Mouse (Mus musculus): Measurements from ENCODE around the gene C1rb. TPM values are rescaled to one million over a fixed set of nuclear protein-coding genes. Genes with fewer than 3 reads are reported as not detected.
"Not testable (repeated sequence)": the region's sequence is repeated elsewhere in the genome, so short reads cannot be mapped to it uniquely, and the experiment has no call there.

Gene C1rb
- total RNA-seq, 2 experiments from 2014 or later: 5.8 to 7.8 TPM

- DNase-seq: no peak
Observed at GRCm38 (mm10) chr6:124593121-124593520, 23.0 kb downstream of the C1rb start.

GRCm38 (mm10) chr6:124602031-124602430, 31.9 kb downstream of the C1rb start:
- peak; percentile 28 to 45 for DNase-seq

DNA sequence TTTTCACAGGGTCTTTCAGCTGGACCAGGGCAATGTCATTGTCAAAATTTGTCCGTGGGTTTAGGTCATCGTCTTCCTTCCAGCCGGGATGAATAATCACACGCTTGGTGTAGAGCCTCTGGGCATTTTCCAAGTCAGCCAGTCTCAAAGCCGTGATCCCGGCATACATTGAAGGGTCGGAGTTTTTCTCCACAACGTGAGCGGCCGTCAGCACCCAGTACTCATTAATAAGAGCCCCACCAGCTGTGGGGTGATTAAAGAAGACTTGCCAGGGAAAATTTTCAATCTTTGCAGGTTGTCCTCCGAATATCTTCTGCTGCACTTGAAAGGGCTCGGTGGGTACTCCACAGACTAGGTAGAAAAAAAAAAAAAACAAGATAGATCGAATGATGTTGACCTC, 55.5 kb downstream of the C1rb start:
- DNase-seq: no peak

DNA sequence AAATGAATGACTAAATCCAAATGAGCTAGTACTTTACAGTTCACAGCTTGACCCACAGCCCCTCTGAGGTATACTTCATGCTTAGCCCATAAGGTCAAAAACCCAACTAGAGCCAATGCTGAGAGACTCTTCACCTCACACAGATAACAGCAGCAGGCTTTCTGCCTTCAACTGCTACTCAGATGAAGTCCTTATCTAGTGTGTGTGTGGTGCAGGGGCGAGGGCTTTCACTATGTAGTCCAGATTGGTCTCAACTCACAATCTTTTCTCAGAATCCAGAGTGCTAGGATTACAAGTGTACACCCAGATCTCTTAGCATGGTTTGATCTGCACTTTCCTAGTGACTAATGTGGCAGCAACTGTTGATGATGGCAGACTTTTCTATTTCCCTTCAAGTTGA, 56.1 kb downstream of the C1rb start:
- not testable (repeated sequence) for DNase-seq

DNA sequence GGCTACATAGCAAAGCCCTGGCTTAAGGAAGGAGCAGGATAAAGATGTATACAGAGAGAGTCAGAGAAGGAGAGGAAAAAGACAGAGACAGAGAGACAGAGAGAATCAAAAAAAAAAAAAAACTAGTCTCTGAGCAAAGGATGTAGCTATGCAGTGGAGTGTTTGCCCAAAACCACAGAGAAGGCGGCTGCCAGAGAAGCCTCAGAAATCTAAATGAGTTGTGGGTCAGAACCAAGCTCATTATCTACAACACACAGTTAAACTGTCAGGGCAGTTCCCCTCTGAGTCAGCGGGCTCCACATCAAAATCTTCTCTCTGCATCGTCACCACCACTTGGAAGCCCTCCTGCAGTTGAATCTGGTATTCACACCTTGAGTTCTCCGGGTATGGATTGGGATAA, 60.7 kb downstream of the C1rb start:
- DNase-seq: no peak

Other genes with a start within 250 kb of the C1rb start
- gene Pex5, start 155.2 kb upstream of the C1rb start, total RNA-seq (2021): 10 to 100 TPM; 89.5 to 96.9 TPM
- 10 to 100 TPM; 54.9 to 78.2 TPM for gene Clstn3, start 105.5 kb upstream of the C1rb start, total RNA-seq (2021)
- 10 to 100 TPM; 11.8 to 15.5 TPM for gene C1rl, start 77.2 kb upstream of the C1rb start, total RNA-seq (2021)
- gene C1ra, start 57.9 kb upstream of the C1rb start, total RNA-seq (2021): 10 to 100 TPM; 38.7 to 52.4 TPM
- 10 to 100 TPM; 46.2 to 61.5 TPM for gene C1s1, start 27.9 kb upstream of the C1rb start, total RNA-seq (2021)
- 1 to 10 TPM; 2.4 to 2.6 TPM for gene C1s2, start 65.8 kb downstream of the C1rb start, total RNA-seq (2021)
- gene Lpcat3, start 92.7 kb downstream of the C1rb start, total RNA-seq (2021): 100 to 1,000 TPM in 1 of 2 experiments, 10 to 100 TPM in 1; 77.0 to 113 TPM
- gene Emg1, start 141.9 kb downstream of the C1rb start, total RNA-seq (2021): 10 to 100 TPM; 87.2 to 88.2 TPM
- gene Phb2, start 142.0 kb downstream of the C1rb start, total RNA-seq (2021): 100 to 1,000 TPM; 308 to 325 TPM
- 1 to 10 TPM; 5.5 to 9.6 TPM for gene Ptpn6, start 168.4 kb downstream of the C1rb start, total RNA-seq (2021)
- 100 to 1,000 TPM; 331 to 397 TPM for gene Grcc10, start 171.1 kb downstream of the C1rb start, total RNA-seq (2021)
- gene Gm45234, start 185.7 kb downstream of the C1rb start, total RNA-seq (2021): under 1 TPM in 1 of 2 experiments, not detected in 1; 0.56 TPM
- 10 to 100 TPM; 77.4 to 78.1 TPM for gene Atn1, start 186.2 kb downstream of the C1rb start, total RNA-seq (2021)
- gene Eno2, start 199.4 kb downstream of the C1rb start, total RNA-seq (2021): 10 to 100 TPM; 12.4 to 32.6 TPM
- under 1 TPM in 1 of 2 experiments, not detected in 1; 0.43 TPM for gene Lrrc23, start 209.4 kb downstream of the C1rb start, total RNA-seq (2021)
- 10 to 100 TPM; 16.9 to 25.4 TPM for gene Spsb2, start 238.4 kb downstream of the C1rb start, total RNA-seq (2021)
- 100 to 1,000 TPM; 406 to 411 TPM for gene Tpi1, start 244.0 kb downstream of the C1rb start, total RNA-seq (2021)

Data from adrenal gland, postnatal 36 days (tissue).